Mouse (Mus musculus) forebrain, embryonic 14.5 days (tissue): ENCODE results near the gene Pdgfd. TPM values are rescaled to one million over a fixed set of nuclear protein-coding genes. Genes with fewer than 3 reads are reported as not detected.
"Not testable (repeated sequence)": the region's sequence is repeated elsewhere in the genome, so short reads cannot be mapped to it uniquely, and the experiment has no call there.

Experiments used
- ATAC-seq: fragments of 200-750 bp; cut with Nextera tagmentation; 2 replicates; pipeline ENCODE4 v1.8.0; 2017; ENCODE audit warnings: mild to moderate bottlenecking, moderate library complexity
- DNase-seq: peaks from one replicate; pipeline ENCODE4 v3.0.0-alpha.2; 2015; ENCODE audit warnings: low spot score
- H3K27ac ChIP-seq: fragments of 300-500 bp; sonication (generic); 2 replicates; pipeline ENCODE4 v1.5.1; 2014; ENCODE audit warnings: low read depth, mild to moderate bottlenecking, control low read depth, low read length, moderate library complexity
- H3K27me3 ChIP-seq: fragments of 300-500 bp; sonication (generic); replicated peaks from 2 replicates; pipeline ENCODE4 v1.6.1; 2014; ENCODE audit warnings: low read length, control low read depth, mixed read lengths; ENCODE audit not compliant: control insufficient read depth, insufficient read depth
- H3K36me3 ChIP-seq: fragments of 300-500 bp; sonication (generic); 2 replicates; pipeline ENCODE4 v1.6.1; 2014; ENCODE audit warnings: low read length, control low read depth; ENCODE audit not compliant: control insufficient read depth, insufficient read depth
- H3K4me1 ChIP-seq: fragments of 300-500 bp; sonication (generic); 2 replicates; pipeline ENCODE4 v1.6.1; 2014; ENCODE audit warnings: antibody characterized with exemption, low read length, control low read depth; ENCODE audit not compliant: control insufficient read depth, insufficient read depth
- H3K4me2 ChIP-seq: fragments of 300-500 bp; sonication (generic); 2 replicates; pipeline ENCODE4 v1.6.1; 2014; ENCODE audit warnings: mild to moderate bottlenecking, control low read depth, low read length
- H3K4me3 ChIP-seq: fragments of 300-500 bp; sonication (generic); 2 replicates; pipeline ENCODE4 v1.5.1; 2014; ENCODE audit warnings: low read depth, low read length, control low read depth
- H3K9ac ChIP-seq: fragments of 300-500 bp; sonication (generic); 2 replicates; pipeline ENCODE4 v1.6.1; 2014; ENCODE audit warnings: mild to moderate bottlenecking, low read length, control low read depth, moderate library complexity
- H3K9me3 ChIP-seq: fragments of 300-500 bp; sonication (generic); replicated peaks from 2 replicates; pipeline ENCODE4 v1.6.1; 2016; ENCODE audit warnings: low read length, control low read depth, mixed read lengths; ENCODE audit not compliant: control insufficient read depth
- WGBS: fragments of 180-500 bp; shearing (Covaris S2); extraction: QIAGEN DNeasy Blood & Tissue Kit; methylation state at CpG from one replicate; pipeline ENCODE4 v1.1.7; 2014; 5-methylcytosine and 5-hydroxymethylcytosine counted together
- polyA plus RNA-seq: library from polyadenylated mRNA; unstranded; fragments of >200 nt; fragmentation: Nextera tagmentation; extraction: Ambion mirVana; gene quantifications from 2 replicates; pipeline ENCODE4 v1.2.1, GENCODE M21; 2014

Pdgfd gene
- polyA plus RNA-seq, 1 experiment from 2014 or later = 2.3 TPM

DNA sequence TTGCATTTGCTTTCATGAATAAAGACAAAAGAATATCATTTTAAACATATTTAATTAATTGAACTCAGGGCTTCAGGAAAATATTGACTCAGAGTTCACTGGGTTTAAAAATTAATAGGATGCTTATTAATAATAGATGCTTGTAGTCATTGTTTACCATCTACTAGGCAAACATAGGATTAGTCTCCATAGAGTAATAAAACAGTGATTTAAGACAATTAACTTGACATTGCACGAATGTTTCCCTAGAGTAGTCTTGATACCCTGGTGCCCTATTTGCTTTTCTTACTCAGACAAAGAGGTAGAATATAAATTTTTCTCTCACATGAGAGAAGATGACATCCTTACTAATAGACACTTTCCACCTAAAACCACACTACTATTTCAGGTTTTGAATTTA, 49.1 kb downstream of the Pdgfd start:
- Histone ChIP-seq H3K9ac (no peak overlapping the region), H3K27ac (no peak overlapping the region), H3K4me3 (no peak overlapping the region), H3K4me1 (no peaks in the 10 kb centered on the region), H3K4me2 (no peak overlapping the region), H3K9me3 (no peaks in the 10 kb centered on the region), H3K36me3 (no peaks in the 10 kb centered on the region), H3K27me3 (no peaks in the 10 kb centered on the region)
- WGBS = 57% methylated on average over 1 of the region's 1 CpGs
- ATAC-seq (no peak), DNase-seq (no peak)

DNA sequence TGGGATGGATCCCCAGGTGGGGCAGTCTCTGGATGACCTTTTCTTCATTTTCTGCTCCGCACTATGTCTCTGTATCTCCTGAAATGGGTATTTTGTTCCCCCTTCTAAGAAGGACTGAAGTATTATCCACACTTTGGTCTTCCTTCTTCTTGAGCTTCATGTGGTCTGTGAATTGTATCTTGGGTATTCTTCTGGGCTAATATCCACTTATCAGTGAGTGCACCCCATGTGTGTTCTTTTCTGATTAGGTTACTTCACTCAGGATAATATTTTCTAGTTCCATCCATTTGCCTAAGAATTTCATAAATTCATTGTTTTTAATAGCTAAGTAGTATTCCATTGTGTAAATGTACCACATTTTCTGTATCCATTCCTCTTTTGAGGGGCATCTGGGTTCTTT, 67.6 kb downstream of the Pdgfd start:
- H3K27ac ChIP-seq, H3K36me3 ChIP-seq, H3K9me3 ChIP-seq, H3K4me3 ChIP-seq, DNase-seq, ATAC-seq, H3K4me2 ChIP-seq, H3K27me3 ChIP-seq, H3K4me1 ChIP-seq, H3K9ac ChIP-seq: not testable (repeated sequence)
- WGBS = 91% methylated on average over 1 of the region's 1 CpGs

DNA sequence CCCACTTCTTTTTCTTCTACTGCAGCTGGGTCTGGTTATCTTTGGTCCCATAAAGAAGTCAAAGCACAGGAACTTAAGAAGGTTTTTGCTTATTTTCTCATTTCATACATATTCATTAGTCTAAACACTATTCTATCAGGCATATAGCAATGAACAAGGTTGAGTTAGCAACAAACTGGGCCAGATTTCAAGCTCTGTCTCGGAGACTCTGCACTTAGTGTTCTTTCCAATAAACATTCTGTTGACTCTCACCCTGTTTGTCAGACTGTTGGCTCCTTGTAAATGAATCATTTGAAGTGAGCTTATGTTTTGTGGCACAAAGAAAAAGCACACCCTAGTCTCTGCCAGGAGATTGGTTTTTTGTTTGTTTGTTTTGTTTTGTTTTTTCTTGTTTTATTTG, 81.9 kb downstream of the Pdgfd start:
- ATAC-seq = peak; percentile 51; the same call in 1 of the 2 replicates
- WGBS = 22% methylated on average over 1 of the region's 1 CpGs
- no peaks in the 10 kb centered on the region for H3K27me3 ChIP-seq

DNA sequence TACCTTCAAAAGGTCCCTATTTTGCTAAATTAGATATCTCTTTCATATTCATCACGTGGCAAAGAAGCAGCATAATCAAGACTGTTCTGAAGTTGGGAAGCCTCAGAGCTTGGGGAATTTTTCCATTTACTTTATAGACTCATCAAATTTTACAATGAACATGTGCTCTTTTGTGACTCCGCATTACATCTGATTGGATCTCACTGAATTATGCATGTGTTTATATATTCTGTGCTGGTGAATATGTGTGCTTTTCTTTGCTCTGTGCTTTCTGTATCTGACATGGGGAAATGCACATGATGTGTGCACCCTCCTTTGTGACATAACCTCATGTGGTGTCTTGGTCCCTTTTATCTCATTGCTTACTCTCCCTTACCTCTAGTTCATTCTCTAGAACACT, 83.6 kb downstream of the Pdgfd start:
- Histone ChIP-seq H3K4me1 (no peaks in the 10 kb centered on the region), H3K9ac (no peak overlapping the region), H3K9me3 (no peaks in the 10 kb centered on the region), H3K27ac (no peak overlapping the region), H3K27me3 (no peaks in the 10 kb centered on the region), H3K4me2 (no peak overlapping the region), H3K36me3 (no peaks in the 10 kb centered on the region), H3K4me3 (no peak overlapping the region)
- ATAC-seq (no peak), DNase-seq (peak; percentile 13)
- WGBS = 78% methylated on average over 2 of the region's 2 CpGs

More for the DNA sequence above, 81.9 kb downstream of the Pdgfd start:
- H3K4me3 ChIP-seq = no peak overlapping the region
- H3K4me1 ChIP-seq = no peaks in the 10 kb centered on the region
- no peak overlapping the region for H3K9ac ChIP-seq
- H3K36me3 ChIP-seq = no peaks in the 10 kb centered on the region
- H3K4me2 ChIP-seq = no peak overlapping the region
- no peak overlapping the region for H3K27ac ChIP-seq
- peak; percentile 71 for DNase-seq
- no peaks in the 10 kb centered on the region for H3K9me3 ChIP-seq

DNA sequence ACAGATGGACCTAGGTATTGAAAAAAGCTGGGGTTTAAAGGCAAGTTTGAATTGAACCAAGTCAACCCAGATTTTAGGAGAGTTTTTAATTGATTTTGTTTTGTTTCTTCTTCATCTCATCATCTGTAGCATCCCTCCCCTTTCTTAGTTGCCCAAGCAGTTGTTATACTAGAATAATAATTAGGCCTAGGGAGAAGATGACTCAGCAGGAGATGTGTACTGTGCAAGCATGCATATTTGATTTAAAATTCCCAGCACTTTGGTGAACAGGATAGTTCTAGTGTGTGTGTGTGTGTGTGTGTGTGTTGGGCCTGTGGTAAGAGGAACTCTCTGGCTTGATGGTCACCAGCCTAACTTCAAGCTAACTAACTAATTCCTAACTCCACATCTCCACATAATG, 88.7 kb downstream of the Pdgfd start:
- H3K4me1 ChIP-seq = no peaks in the 10 kb centered on the region
- H3K27me3 ChIP-seq = no peaks in the 10 kb centered on the region
- no peaks in the 10 kb centered on the region for H3K9me3 ChIP-seq
- H3K36me3 ChIP-seq = no peaks in the 10 kb centered on the region
- no peak overlapping the region for H3K27ac ChIP-seq
- no peak for DNase-seq
- H3K4me3 ChIP-seq = no peak overlapping the region
- no peak overlapping the region for H3K9ac ChIP-seq
- no peak for ATAC-seq
- H3K4me2 ChIP-seq = no peak overlapping the region

DNA sequence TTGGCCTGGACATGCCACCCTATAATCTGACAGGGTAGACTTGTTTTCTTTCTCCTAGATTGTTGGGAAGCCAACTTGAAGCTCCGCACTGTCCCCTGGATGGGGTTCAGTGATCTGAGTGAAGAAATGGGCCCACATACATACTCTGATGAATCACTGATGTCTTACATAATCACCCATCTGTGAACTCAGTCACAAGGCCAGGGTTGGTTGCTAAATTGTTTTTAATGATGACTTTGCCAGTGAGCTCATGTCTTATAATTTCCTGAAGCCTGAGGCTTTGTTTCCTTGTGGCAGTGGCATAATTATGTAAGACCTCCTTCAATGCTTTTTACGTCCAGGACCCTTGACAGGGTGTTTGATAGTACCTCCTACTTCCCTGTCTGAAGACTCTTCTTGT, 96.4 kb downstream of the Pdgfd start:
- Histone ChIP-seq H3K9ac (no peak overlapping the region), H3K9me3 (no peaks in the 10 kb centered on the region), H3K27ac (no peak overlapping the region), H3K27me3 (no peaks in the 10 kb centered on the region), H3K4me3 (no peak overlapping the region), H3K4me2 (no peak overlapping the region), H3K4me1 (no peaks in the 10 kb centered on the region), H3K36me3 (no peaks in the 10 kb centered on the region)
- WGBS = 85% methylated on average over 2 of the region's 2 CpGs
- DNase-seq (no peak), ATAC-seq (no peak)

DNA sequence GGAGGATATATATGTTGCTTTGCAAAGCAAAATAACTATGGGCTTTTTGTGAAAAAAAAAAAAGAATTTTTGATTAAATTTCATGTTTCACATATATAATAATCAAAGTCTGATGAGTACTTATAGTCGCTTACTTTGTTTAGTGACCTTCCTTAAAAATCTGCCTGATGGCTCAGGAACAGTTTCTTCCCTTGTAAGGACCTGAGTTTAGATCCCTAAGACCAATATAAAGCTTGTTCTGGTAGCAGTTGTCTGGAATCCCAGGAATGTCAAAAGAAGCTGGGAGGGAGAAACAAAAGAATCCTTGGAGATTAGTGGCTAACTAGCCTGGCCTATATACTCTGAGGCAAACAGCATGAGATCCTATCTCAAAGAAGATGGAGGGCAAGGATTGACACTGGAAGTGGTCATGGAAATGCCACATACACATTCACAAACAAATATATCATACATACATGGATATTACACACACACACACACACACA, 101.5 kb downstream of the Pdgfd start, which contains the start of gene Ddi1:
Gene Ddi1 (minus strand): TSS at position 51 of the 485 bp plus-strand sequence.
- H3K4me3 ChIP-seq = no peak within 1 kb of the TSS
- no peaks in the 10 kb centered on the region for H3K36me3 ChIP-seq
- no peaks in the 10 kb centered on the region for H3K4me1 ChIP-seq
- H3K9ac ChIP-seq = no peak within 1 kb of the TSS
- H3K9me3 ChIP-seq = no peaks in the 10 kb centered on the region
- WGBS = 57% methylated on average over 1 of the region's 1 CpGs
- ATAC-seq = no peak
- DNase-seq = no peak
- no peak within 1 kb of the TSS for H3K4me2 ChIP-seq
- no peak within 1 kb of the TSS for H3K27ac ChIP-seq
- no peaks in the 10 kb centered on the region for H3K27me3 ChIP-seq

DNA sequence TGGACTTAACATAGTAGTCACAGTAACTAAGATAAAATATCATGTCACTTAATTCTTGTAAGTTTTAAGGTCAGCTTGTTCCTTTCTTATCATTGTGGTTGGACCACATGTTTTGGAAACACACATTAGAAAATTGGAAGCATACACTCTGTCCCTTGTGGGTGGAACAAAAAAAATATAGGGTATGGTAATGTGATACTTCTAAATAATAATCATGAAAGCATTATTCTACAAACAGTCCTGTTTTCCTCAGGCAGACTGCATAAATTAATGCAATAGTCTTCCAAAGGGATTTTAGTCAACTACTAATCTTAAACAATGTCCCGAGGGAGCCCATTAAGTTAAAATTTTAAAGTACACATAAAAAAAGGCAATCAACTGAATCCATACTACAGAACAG, 108.0 kb downstream of the Pdgfd start:
- Histone ChIP-seq H3K4me2 (no peak overlapping the region), H3K9me3 (no peaks in the 10 kb centered on the region), H3K27ac (no peak overlapping the region), H3K9ac (no peak overlapping the region), H3K27me3 (no peaks in the 10 kb centered on the region), H3K4me1 (no peaks in the 10 kb centered on the region), H3K4me3 (no peak overlapping the region), H3K36me3 (no peaks in the 10 kb centered on the region)
- 79% methylated on average over 1 of the region's 1 CpGs for WGBS
- ATAC-seq (no peak), DNase-seq (no peak)

DNA sequence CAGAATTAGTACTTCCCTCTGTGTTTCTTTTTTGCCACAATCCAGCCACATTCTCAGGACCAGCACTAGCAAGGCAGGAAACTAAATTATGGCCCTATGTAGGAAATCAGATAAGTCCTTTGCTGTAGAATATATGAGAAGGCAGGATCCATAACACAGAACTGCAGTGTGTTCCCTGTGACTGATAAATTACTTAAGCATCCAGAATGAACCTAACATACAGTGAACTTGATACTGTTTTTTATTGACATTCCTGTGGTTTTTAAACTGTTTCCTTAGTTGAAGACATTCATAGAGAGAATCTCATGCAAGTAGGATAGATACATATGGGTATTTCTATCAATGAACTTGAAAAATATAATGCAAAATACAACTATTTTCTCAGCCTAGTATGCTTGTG, 109.1 kb downstream of the Pdgfd start:
- no peaks in the 10 kb centered on the region for H3K27me3 ChIP-seq
- no peak overlapping the region for H3K4me2 ChIP-seq
- no peak for DNase-seq
- H3K4me3 ChIP-seq = no peak overlapping the region
- no peak overlapping the region for H3K9ac ChIP-seq
- ATAC-seq = no peak
- H3K27ac ChIP-seq = no peak overlapping the region
- no peaks in the 10 kb centered on the region for H3K9me3 ChIP-seq
- H3K36me3 ChIP-seq = no peaks in the 10 kb centered on the region
- no peaks in the 10 kb centered on the region for H3K4me1 ChIP-seq
